Mouse (Mus musculus) neural tube, embryonic 11.5 days (tissue): ENCODE results near the gene Fam84b. TPM values are rescaled to one million over a fixed set of nuclear protein-coding genes. Genes with fewer than 3 reads are reported as not detected.

Experiments used
- ATAC-seq: fragments of 200-750 bp; cut with Nextera tagmentation; 2 replicates; pipeline ENCODE4 v1.8.0; 2017; ENCODE audit warnings: moderate number of reproducible peaks, mild to moderate bottlenecking, moderate TSS enrichment, moderate library complexity; ENCODE audit not compliant: insufficient read depth, low FRiP score, low TSS enrichment
- DNase-seq: peaks from one replicate; pipeline ENCODE4 v3.0.0-alpha.2; 2015; ENCODE audit warnings: low spot score
- H3K27ac ChIP-seq: fragments of 300-500 bp; sonication (generic); 2 replicates; pipeline ENCODE4 v1.5.1; 2014; ENCODE audit warnings: low read depth, mild to moderate bottlenecking, low read length
- H3K27me3 ChIP-seq: fragments of 300-500 bp; sonication (generic); 2 replicates; pipeline ENCODE4 v1.6.1; 2014; ENCODE audit warnings: mild to moderate bottlenecking, low read length, mixed read lengths; ENCODE audit not compliant: control insufficient read depth, insufficient read depth
- H3K36me3 ChIP-seq: fragments of 300-500 bp; sonication (generic); 2 replicates; pipeline ENCODE4 v1.6.1; 2014; ENCODE audit warnings: mild to moderate bottlenecking, low read length, moderate library complexity, mixed read lengths; ENCODE audit not compliant: control insufficient read depth, insufficient read depth
- H3K4me1 ChIP-seq: fragments of 300-500 bp; sonication (generic); 2 replicates; pipeline ENCODE4 v1.6.1; 2014; ENCODE audit warnings: low read length, mixed read lengths; ENCODE audit not compliant: control insufficient read depth, insufficient read depth
- H3K4me2 ChIP-seq: fragments of 300-500 bp; sonication (generic); 2 replicates; pipeline ENCODE4 v1.6.1; 2014; ENCODE audit warnings: low read depth, mild to moderate bottlenecking, moderate library complexity
- H3K4me3 ChIP-seq: fragments of 300-500 bp; sonication (generic); 2 replicates; pipeline ENCODE4 v1.5.1; 2014; ENCODE audit warnings: low read depth, low read length
- H3K9ac ChIP-seq: fragments of 300-500 bp; sonication (generic); 2 replicates; pipeline ENCODE4 v1.6.1; 2014; ENCODE audit warnings: mild to moderate bottlenecking, low read length
- H3K9me3 ChIP-seq: fragments of 300-500 bp; sonication (generic); 2 replicates; pipeline ENCODE4 v1.6.1; 2016; ENCODE audit warnings: low read length; ENCODE audit not compliant: control insufficient read depth
- WGBS: fragments of 180-500 bp; shearing (Covaris S2); extraction: QIAGEN DNeasy Blood & Tissue Kit; methylation state at CpG from one replicate; pipeline ENCODE4 v1.1.7; 2014; 5-methylcytosine and 5-hydroxymethylcytosine counted together
- polyA plus RNA-seq: library from polyadenylated mRNA; unstranded; fragments of >200 nt; fragmentation: Nextera tagmentation; extraction: Ambion mirVana; gene quantifications from 2 replicates; pipeline ENCODE4 v1.2.1, GENCODE M21; 2014

The Fam84b gene
- 11.3 and 11.7 TPM in 2 replicates for polyA plus RNA-seq

DNA sequence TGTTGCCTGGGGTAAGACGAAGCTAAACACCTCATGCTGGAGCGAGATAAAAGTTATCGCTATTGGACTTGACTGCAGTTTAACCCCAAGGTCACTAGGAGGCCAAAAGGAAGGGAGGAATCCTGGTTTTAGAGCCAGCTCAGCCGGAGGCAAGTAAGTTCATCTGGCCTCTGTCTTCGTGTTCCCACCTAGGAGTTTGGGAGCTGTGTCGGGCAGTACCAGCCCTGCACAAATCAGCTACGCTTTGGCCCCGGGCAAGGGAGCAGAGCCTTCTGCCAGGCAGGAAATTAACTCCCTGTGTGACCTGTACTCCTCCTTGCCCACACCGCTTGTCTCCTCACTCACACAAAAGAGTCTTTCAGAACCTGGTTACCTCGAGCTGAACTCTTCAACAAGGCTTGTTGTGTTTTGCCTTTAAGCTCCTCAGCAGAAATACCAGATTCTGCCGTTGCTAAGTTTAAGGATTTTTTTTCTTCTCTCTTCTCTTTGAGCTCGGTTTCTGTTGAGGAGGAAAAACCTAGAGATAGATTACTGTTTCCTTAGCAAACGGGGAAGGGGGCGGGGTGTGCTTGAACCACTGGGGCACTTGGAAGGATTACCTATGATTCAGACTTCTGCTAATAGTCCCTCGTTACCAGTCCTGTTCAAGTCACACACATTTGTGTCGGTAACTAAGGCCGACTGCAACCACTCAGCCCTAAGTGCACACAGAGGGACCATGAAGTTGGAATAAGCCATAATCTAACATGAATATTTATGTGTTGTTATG is at the start of gene Fam84b:
TSS of gene Fam84b (minus strand) at position 548 of the 769 bp plus-strand sequence.
- 0 out of 2 replicates have a peak, but pooled peaks cover 5% of the 10 kb centered on the region for H3K4me1 ChIP-seq
- no peaks in the 10 kb centered on the region for H3K27me3 ChIP-seq
- DNase-seq (peak; percentile 51), ATAC-seq (0 out of 2 replicates have a peak, but pooled peaks have one; percentile 31)
- no peak within 1 kb of the TSS for H3K9ac ChIP-seq
- no peaks in the 10 kb centered on the region for H3K36me3 ChIP-seq
- 0 out of 2 replicates have a peak within 1 kb of the TSS, but pooled peaks have one; percentile 14 for H3K27ac ChIP-seq
- H3K4me3 ChIP-seq: no peak within 1 kb of the TSS
- WGBS: 38% methylated on average over 17 of the region's 17 CpGs
- H3K4me2 ChIP-seq: no peak within 1 kb of the TSS
- no peaks in the 10 kb centered on the region for H3K9me3 ChIP-seq

DNA sequence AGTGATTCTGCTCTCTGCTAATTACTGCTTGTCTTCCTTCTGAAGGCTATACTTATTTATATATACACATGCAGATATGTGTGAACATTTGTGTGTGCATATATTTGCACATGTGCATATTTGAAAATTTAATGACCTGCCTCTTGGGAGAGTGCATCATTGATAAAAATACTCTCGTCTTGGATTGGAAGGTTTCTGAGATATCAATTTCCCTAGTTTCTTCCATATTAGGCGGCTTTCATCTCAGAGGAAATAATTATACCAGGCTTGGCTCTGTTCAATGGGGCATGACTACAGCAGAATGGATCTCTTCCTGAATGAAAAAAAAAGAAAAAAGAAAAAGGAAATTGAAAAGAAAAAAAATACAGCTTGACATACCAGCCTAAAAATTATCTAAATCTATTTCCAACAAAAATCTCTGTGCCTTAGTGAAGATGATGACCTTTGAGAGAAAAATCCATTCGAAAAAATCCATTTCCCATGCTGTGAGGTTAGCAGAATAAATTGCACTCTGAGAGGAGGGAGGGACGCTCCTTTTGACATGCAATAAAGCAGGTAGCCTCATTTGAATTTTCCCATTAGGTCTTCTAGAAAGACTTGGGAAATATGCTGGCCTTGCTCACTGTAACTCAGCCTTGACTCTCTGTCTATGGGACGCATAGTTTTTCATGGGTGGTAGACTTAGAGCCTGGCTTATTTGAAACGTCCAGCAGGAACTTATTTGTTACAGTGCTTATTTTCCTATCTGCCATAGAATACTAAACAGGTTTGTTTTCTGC is 44.8 kb upstream of the Fam84b start:
- Histone ChIP-seq H3K9ac (no peak overlapping the region), H3K27me3 (no peaks in the 10 kb centered on the region), H3K27ac (no peak overlapping the region), H3K4me3 (no peak overlapping the region), H3K4me2 (no peak overlapping the region), H3K9me3 (no peaks in the 10 kb centered on the region), H3K36me3 (no peaks in the 10 kb centered on the region), H3K4me1 (no peaks in the 10 kb centered on the region)
- no peak for ATAC-seq
- DNase-seq: no peak
- 67% methylated on average over 6 of the region's 6 CpGs for WGBS

DNA sequence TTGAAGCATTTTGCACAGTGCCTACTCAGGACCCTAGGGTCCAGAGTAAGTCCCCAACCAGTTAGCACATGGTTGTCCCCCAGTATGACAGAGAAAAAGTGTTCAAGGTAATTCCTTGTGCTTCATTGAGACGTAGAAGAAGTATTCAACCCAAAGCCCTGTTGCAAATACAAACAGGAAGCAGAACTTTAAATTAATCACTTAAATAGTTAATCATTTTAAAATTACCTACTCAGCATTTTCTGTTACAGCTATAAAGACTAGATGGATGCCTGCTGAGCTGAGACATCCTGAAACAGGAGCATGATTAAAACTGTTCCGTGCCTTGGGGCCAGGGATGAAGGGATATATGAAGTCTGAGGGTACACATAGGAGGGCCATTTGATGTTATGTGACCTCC is 42.5 kb upstream of the Fam84b start:
- no peak overlapping the region for H3K9ac ChIP-seq
- 87% methylated on average over 2 of the region's 2 CpGs for WGBS
- no peaks in the 10 kb centered on the region for H3K36me3 ChIP-seq
- no peak overlapping the region for H3K4me3 ChIP-seq
- no peak overlapping the region for H3K27ac ChIP-seq
- no peaks in the 10 kb centered on the region for H3K9me3 ChIP-seq
- no peaks in the 10 kb centered on the region for H3K27me3 ChIP-seq
- no peak for ATAC-seq
- no peaks in the 10 kb centered on the region for H3K4me1 ChIP-seq
- no peak for DNase-seq
- no peak overlapping the region for H3K4me2 ChIP-seq

DNA sequence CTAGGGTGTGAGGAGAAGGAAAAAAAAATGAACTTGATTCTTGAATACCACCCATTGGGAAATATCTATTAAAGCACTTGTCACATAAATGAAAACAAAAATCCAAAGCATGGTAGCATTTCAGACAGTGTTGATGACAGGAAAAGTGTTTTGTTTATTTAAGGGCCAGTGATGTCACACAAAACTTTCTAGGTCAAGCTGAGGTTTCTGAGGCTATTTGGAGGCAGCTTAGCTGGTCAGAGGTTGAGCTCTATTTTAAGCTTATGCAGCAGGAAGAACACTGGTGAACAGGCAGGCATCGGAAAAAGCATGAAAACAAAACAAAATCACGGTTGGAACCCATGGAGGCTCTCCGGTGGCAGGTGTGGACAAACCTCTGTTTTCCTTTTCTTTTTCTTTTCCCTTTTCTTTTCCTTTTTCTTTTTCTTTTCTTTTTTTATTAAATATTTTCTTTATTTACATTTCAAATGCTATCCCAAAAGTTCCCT is 39.4 kb upstream of the Fam84b start:
- Histone ChIP-seq H3K27me3 (no peaks in the 10 kb centered on the region), H3K4me1 (0 out of 2 replicates have a peak, but pooled peaks cover 5% of the 10 kb centered on the region), H3K4me3 (no peak overlapping the region), H3K36me3 (no peaks in the 10 kb centered on the region), H3K27ac (no peak overlapping the region), H3K9me3 (no peaks in the 10 kb centered on the region), H3K4me2 (no peak overlapping the region), H3K9ac (no peak overlapping the region)
- ATAC-seq (no peak), DNase-seq (no peak)
- WGBS: 90% methylated on average over 3 of the region's 3 CpGs

DNA sequence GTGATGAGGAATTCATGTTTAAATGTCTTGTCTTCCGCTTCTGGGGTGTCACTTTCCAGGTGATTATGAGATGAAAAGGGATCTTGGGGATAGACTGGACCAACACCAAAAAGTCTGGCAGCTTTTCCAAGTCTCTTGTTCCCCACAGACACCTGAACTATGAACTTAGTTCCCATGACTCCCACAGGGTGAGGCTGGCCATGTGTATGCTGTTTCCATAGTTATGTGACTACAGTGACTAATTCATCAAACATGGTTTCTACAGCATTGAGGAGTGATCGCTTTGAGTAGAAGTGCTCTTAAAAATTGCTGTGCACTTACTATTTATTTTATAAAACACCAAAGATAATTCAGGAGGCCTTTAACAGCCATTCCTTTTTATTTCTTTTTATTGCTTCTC is 35.1 kb upstream of the Fam84b start:
- Histone ChIP-seq H3K27me3 (no peaks in the 10 kb centered on the region), H3K9ac (no peak overlapping the region), H3K4me1 (0 out of 2 replicates have a peak, but pooled peaks cover 5% of the 10 kb centered on the region), H3K4me3 (no peak overlapping the region), H3K4me2 (no peak overlapping the region), H3K9me3 (no peaks in the 10 kb centered on the region), H3K36me3 (no peaks in the 10 kb centered on the region), H3K27ac (no peak overlapping the region)
- 84% methylated on average over 2 of the region's 2 CpGs for WGBS
- DNase-seq: no peak
- no peak for ATAC-seq

DNA sequence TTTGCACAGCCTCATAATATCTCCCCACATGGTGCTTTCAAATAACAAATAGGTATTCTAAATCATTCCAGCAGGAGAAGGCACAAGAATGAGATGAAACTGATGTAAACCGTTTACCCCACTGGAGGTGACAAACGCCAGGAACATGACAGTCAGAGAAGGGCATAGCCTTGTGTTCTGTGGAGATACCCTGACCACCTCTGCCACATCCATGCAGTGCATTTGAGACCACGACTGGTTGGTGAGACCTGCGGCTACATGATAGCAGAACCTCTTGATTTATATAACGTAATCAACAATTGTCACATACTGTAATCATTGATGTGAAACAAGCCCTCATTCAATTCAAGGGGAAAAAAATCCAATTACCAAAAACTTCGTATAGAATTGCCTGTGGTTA is 22.1 kb upstream of the Fam84b start:
- no peaks in the 10 kb centered on the region for H3K9me3 ChIP-seq
- WGBS: 88% methylated on average over 6 of the region's 6 CpGs
- H3K4me2 ChIP-seq: no peak overlapping the region
- no peaks in the 10 kb centered on the region for H3K4me1 ChIP-seq
- H3K9ac ChIP-seq: no peak overlapping the region
- ATAC-seq (no peak), DNase-seq (no peak)
- no peaks in the 10 kb centered on the region for H3K27me3 ChIP-seq
- H3K27ac ChIP-seq: no peak overlapping the region
- no peaks in the 10 kb centered on the region for H3K36me3 ChIP-seq
- no peak overlapping the region for H3K4me3 ChIP-seq

DNA sequence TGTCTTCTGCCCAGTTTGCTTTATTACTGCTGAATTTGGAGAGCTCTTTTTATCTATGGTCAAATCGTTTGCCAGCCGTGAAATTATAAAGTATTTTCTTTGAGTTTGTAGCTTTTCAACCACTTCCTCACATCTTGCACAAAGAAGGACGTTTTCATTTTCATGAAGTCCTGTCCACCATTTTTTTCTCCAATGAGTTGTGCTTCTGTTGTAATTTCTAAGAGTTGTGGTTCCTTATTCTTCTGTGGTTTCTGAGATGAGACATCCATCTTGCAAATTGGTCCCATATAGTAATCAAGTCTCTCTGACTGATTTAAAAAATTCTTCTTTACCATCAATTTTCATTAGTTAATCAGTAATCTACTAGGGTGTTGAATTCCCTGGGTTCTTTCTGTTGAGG is 8.8 kb upstream of the Fam84b start:
- 94% methylated on average over 3 of the region's 3 CpGs for WGBS
- Histone ChIP-seq H3K9me3 (no peaks in the 10 kb centered on the region), H3K27ac (no peak overlapping the region), H3K36me3 (no peaks in the 10 kb centered on the region), H3K4me1 (no peaks in the 10 kb centered on the region), H3K4me3 (no peak overlapping the region), H3K4me2 (no peak overlapping the region), H3K27me3 (no peaks in the 10 kb centered on the region), H3K9ac (no peak overlapping the region)
- ATAC-seq (no peak), DNase-seq (no peak)

DNA sequence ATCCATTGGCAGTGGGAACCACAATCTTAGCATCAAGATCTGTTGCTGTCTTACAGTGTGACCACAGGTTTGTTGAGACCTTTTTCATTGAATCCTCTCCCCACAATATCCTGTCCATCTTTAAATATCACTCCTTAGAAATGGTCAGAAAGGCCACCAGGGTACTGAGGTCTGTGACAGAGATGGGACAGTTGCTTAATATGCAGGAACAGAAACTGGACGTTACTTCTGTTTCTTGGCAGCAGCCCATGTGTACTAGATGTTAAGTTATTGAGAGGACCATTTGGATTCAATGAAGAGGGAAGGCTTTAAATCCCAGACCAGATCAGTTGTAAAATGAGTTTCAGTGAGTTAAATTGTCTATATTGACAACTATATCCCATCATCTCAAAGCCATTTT is 1.5 kb upstream of the Fam84b start:
- Histone ChIP-seq H3K27me3 (no peaks in the 10 kb centered on the region), H3K4me2 (no peak overlapping the region), H3K4me3 (no peak overlapping the region), H3K9me3 (no peaks in the 10 kb centered on the region), H3K27ac (no peak overlapping the region), H3K4me1 (0 out of 2 replicates have a peak, but pooled peaks cover 5% of the 10 kb centered on the region), H3K9ac (no peak overlapping the region), H3K36me3 (no peaks in the 10 kb centered on the region)
- DNase-seq (no peak), ATAC-seq (no peak)
- 88% methylated on average over 1 of the region's 1 CpGs for WGBS
